Mouse (Mus musculus) intestine, embryonic 16.5 days (tissue): ENCODE measurements around the gene Nrgn. TPM values are rescaled to one million over a fixed set of nuclear protein-coding genes. Genes with fewer than 3 reads are reported as not detected.

Source experiments
- polyA plus RNA-seq: library from polyadenylated mRNA; unstranded; fragments of >200 nt; fragmentation: Nextera tagmentation; extraction: Ambion mirVana; gene quantifications from 2 replicates; pipeline ENCODE4 v1.2.1, GENCODE M21; 2015

Nrgn gene
- polyA plus RNA-seq, 1 experiment from 2014 or later = 2.2 TPM

Other genes starting within 250 kb of the Nrgn start
- gene Ccdc15, start 204.5 kb downstream of the Nrgn start, polyA plus RNA-seq = 3.8 and 4.3 TPM in 2 replicates
- gene Hepacam, start 185.6 kb downstream of the Nrgn start, polyA plus RNA-seq = 0.05 and 0.09 TPM in 2 replicates
- gene Robo4, start 151.0 kb downstream of the Nrgn start, polyA plus RNA-seq = 11.7 and 13.9 TPM in 2 replicates
- 0.07 TPM in 1 of 2 replicates, not detected in the other for gene Robo3, start 119.7 kb downstream of the Nrgn start, polyA plus RNA-seq
- 8.1 and 10.9 TPM in 2 replicates for gene Msantd2, start 63.6 kb downstream of the Nrgn start, polyA plus RNA-seq
- 49.2 and 49.4 TPM in 2 replicates for gene Esam, start 24.8 kb downstream of the Nrgn start, polyA plus RNA-seq
- 1.5 and 3.1 TPM in 2 replicates for gene Vsig2, start 13.6 kb downstream of the Nrgn start, polyA plus RNA-seq
- gene Siae, start 2.8 kb upstream of the Nrgn start, polyA plus RNA-seq = 16.6 and 20.5 TPM in 2 replicates
- 3.0 and 3.4 TPM in 2 replicates for gene Spa17, start 60.8 kb upstream of the Nrgn start, polyA plus RNA-seq
- 191 and 203 TPM in 2 replicates for gene Tbrg1, start 104.4 kb upstream of the Nrgn start, polyA plus RNA-seq
- gene Panx3, start 116.3 kb upstream of the Nrgn start, polyA plus RNA-seq = not detected in 2 replicates
- not detected in 2 replicates for gene Olfr160, start 163.3 kb upstream of the Nrgn start, polyA plus RNA-seq
- gene Olfr874, start 192.2 kb upstream of the Nrgn start, polyA plus RNA-seq = not detected in 2 replicates
- gene Olfr875, start 219.0 kb upstream of the Nrgn start, polyA plus RNA-seq = not detected in 2 replicates